Mouse (Mus musculus): Measurements from ENCODE around the gene Lin54. TPM values are rescaled to one million over a fixed set of nuclear protein-coding genes. Genes with fewer than 3 reads are reported as not detected.

Lin54 gene
- polyA plus RNA-seq, 1 experiment from 2014 or later: 10.6 TPM

GRCm38 (mm10) chr5:100487120-100487519 is 13.3 kb downstream of the Lin54 start:
- Histone ChIP-seq H3K9me3 (no peaks in the 10 kb centered on the region), H3K27ac (no peak overlapping the region), H3K36me3 (peaks cover 14% of the 10 kb centered on the region), H3K4me2 (no peak overlapping the region), H3K4me1 (no peaks in the 10 kb centered on the region), H3K9ac (no peak overlapping the region), H3K4me3 (no peak overlapping the region), H3K27me3 (no peaks in the 10 kb centered on the region)
- no peak for ATAC-seq (ENCODE audit: insufficient number of reproducible peaks, low FRiP score, low TSS enrichment, low read depth)
- 80% methylated on average over 2 of the region's 2 CpGs for WGBS

- no peaks in the 10 kb centered on the region for H3K4me1 ChIP-seq
- no peaks in the 10 kb centered on the region for H3K27me3 ChIP-seq
- no peak overlapping the region for H3K9ac ChIP-seq
- no peak overlapping the region for H3K4me3 ChIP-seq
- no peak overlapping the region for H3K27ac ChIP-seq
- ATAC-seq (ENCODE audit: insufficient number of reproducible peaks, low FRiP score, low TSS enrichment, low read depth): no peak
- peaks cover 24% of the 10 kb centered on the region for H3K36me3 ChIP-seq
- H3K4me2 ChIP-seq: no peak overlapping the region
- H3K9me3 ChIP-seq: no peaks in the 10 kb centered on the region
These were observed 16.9 kb downstream of the Lin54 start for GRCm38 (mm10) chr5:100483569-100483968.

GRCm38 (mm10) chr5:100477604-100478003 is 22.8 kb downstream of the Lin54 start:
- no peaks in the 10 kb centered on the region for H3K27me3 ChIP-seq
- H3K4me1 ChIP-seq: no peaks in the 10 kb centered on the region
- no peak for ATAC-seq (ENCODE audit: insufficient number of reproducible peaks, low FRiP score, low TSS enrichment, low read depth)
- WGBS: 89% methylated on average over 9 of the region's 9 CpGs
- H3K4me3 ChIP-seq: no peak overlapping the region
- peaks cover 19% of the 10 kb centered on the region; the same call in 1 of the 2 replicates for H3K36me3 ChIP-seq
- no peak overlapping the region for H3K4me2 ChIP-seq
- no peak overlapping the region for H3K9ac ChIP-seq
- H3K27ac ChIP-seq: no peak overlapping the region
- H3K9me3 ChIP-seq: no peaks in the 10 kb centered on the region

GRCm38 (mm10) chr5:100476328-100476727 is 24.1 kb downstream of the Lin54 start:
- no peak for ATAC-seq (ENCODE audit: insufficient number of reproducible peaks, low FRiP score, low TSS enrichment, low read depth)
- no peak overlapping the region for H3K4me3 ChIP-seq
- no peak overlapping the region for H3K4me2 ChIP-seq
- WGBS: 82% methylated on average over 3 of the region's 3 CpGs
- 0 out of 2 replicates have a peak, but pooled peaks cover 18% of the 10 kb centered on the region for H3K36me3 ChIP-seq
- no peak overlapping the region for H3K27ac ChIP-seq
- no peak overlapping the region for H3K9ac ChIP-seq
- no peaks in the 10 kb centered on the region for H3K4me1 ChIP-seq
- H3K9me3 ChIP-seq: no peaks in the 10 kb centered on the region
- H3K27me3 ChIP-seq: no peaks in the 10 kb centered on the region

- ATAC-seq (ENCODE audit: insufficient number of reproducible peaks, low FRiP score, low TSS enrichment, low read depth): no peak
- H3K27ac ChIP-seq: no peak overlapping the region
- 95% methylated on average over 7 of the region's 7 CpGs for WGBS
- H3K9me3 ChIP-seq: no peaks in the 10 kb centered on the region
- no peaks in the 10 kb centered on the region for H3K4me1 ChIP-seq
- H3K4me3 ChIP-seq: no peak overlapping the region
- H3K4me2 ChIP-seq: no peak overlapping the region
- peaks cover 5% of the 10 kb centered on the region; the same call in 1 of the 2 replicates for H3K36me3 ChIP-seq
- H3K27me3 ChIP-seq: no peaks in the 10 kb centered on the region
- H3K9ac ChIP-seq: no peak overlapping the region
These were observed 33.1 kb downstream of the Lin54 start for GRCm38 (mm10) chr5:100467336-100467735.

GRCm38 (mm10) chr5:100466624-100467023 is 33.8 kb downstream of the Lin54 start:
- peaks cover 5% of the 10 kb centered on the region; the same call in 1 of the 2 replicates for H3K36me3 ChIP-seq
- no peaks in the 10 kb centered on the region for H3K9me3 ChIP-seq
- WGBS: 85% methylated on average over 10 of the region's 10 CpGs
- no peak overlapping the region for H3K27ac ChIP-seq
- H3K4me3 ChIP-seq: no peak overlapping the region
- no peak overlapping the region for H3K9ac ChIP-seq
- no peaks in the 10 kb centered on the region for H3K4me1 ChIP-seq
- H3K27me3 ChIP-seq: no peaks in the 10 kb centered on the region
- ATAC-seq (ENCODE audit: insufficient number of reproducible peaks, low FRiP score, low TSS enrichment, low read depth): no peak
- H3K4me2 ChIP-seq: no peak overlapping the region

- H3K4me2 ChIP-seq: no peak overlapping the region
- no peak overlapping the region for H3K9ac ChIP-seq
- no peak overlapping the region for H3K27ac ChIP-seq
- ATAC-seq (ENCODE audit: insufficient number of reproducible peaks, low FRiP score, low TSS enrichment, low read depth): no peak
- H3K4me3 ChIP-seq: no peak overlapping the region
- H3K9me3 ChIP-seq: no peaks in the 10 kb centered on the region
- peaks cover 32% of the 10 kb centered on the region for H3K36me3 ChIP-seq
- 86% methylated on average over 2 of the region's 2 CpGs for WGBS
- H3K27me3 ChIP-seq: no peaks in the 10 kb centered on the region
- no peaks in the 10 kb centered on the region for H3K4me1 ChIP-seq
These were observed 38.1 kb downstream of the Lin54 start for GRCm38 (mm10) chr5:100462374-100462773.

- 92% methylated on average over 9 of the region's 9 CpGs for WGBS
These were observed 38.9 kb downstream of the Lin54 start for GRCm38 (mm10) chr5:100461526-100461925.

GRCm38 (mm10) chr5:100459468-100459867 is 41.0 kb downstream of the Lin54 start:
- Histone ChIP-seq H3K36me3 (peaks cover 40% of the 10 kb centered on the region), H3K27ac (no peak overlapping the region), H3K4me3 (no peak overlapping the region), H3K27me3 (no peaks in the 10 kb centered on the region), H3K9ac (no peak overlapping the region), H3K4me1 (no peaks in the 10 kb centered on the region), H3K4me2 (no peak overlapping the region), H3K9me3 (no peaks in the 10 kb centered on the region)
- 96% methylated on average over 5 of the region's 5 CpGs for WGBS
- no peak for ATAC-seq (ENCODE audit: insufficient number of reproducible peaks, low FRiP score, low TSS enrichment, low read depth)

More at GRCm38 (mm10) chr5:100461526-100461925, 38.9 kb downstream of the Lin54 start:
- Histone ChIP-seq H3K9ac (no peak overlapping the region), H3K36me3 (peaks cover 33% of the 10 kb centered on the region), H3K4me3 (no peak overlapping the region), H3K27ac (no peak overlapping the region), H3K9me3 (no peaks in the 10 kb centered on the region), H3K4me2 (no peak overlapping the region), H3K4me1 (no peaks in the 10 kb centered on the region), H3K27me3 (no peaks in the 10 kb centered on the region)
- ATAC-seq (ENCODE audit: insufficient number of reproducible peaks, low FRiP score, low TSS enrichment, low read depth): no peak

- H3K9me3 ChIP-seq: no peaks in the 10 kb centered on the region
- H3K27ac ChIP-seq: no peak overlapping the region
- no peaks in the 10 kb centered on the region for H3K4me1 ChIP-seq
- 83% methylated on average over 2 of the region's 2 CpGs for WGBS
- H3K9ac ChIP-seq: no peak overlapping the region
- no peaks in the 10 kb centered on the region for H3K27me3 ChIP-seq
- no peak overlapping the region for H3K4me3 ChIP-seq
- no peak overlapping the region for H3K4me2 ChIP-seq
- peaks cover 57% of the 10 kb centered on the region for H3K36me3 ChIP-seq
- no peak for ATAC-seq (ENCODE audit: insufficient number of reproducible peaks, low FRiP score, low TSS enrichment, low read depth)
These were observed 48.6 kb downstream of the Lin54 start for GRCm38 (mm10) chr5:100451871-100452270.

GRCm38 (mm10) chr5:100438796-100439195 is 61.6 kb downstream of the Lin54 start:
- ATAC-seq (ENCODE audit: insufficient number of reproducible peaks, low FRiP score, low TSS enrichment, low read depth): no peak
- H3K36me3 ChIP-seq: peaks cover 16% of the 10 kb centered on the region
- H3K27ac ChIP-seq: no peak overlapping the region
- no peak overlapping the region for H3K4me2 ChIP-seq
- H3K4me1 ChIP-seq: no peaks in the 10 kb centered on the region
- H3K9me3 ChIP-seq: no peaks in the 10 kb centered on the region
- H3K4me3 ChIP-seq: no peak overlapping the region
- H3K27me3 ChIP-seq: no peaks in the 10 kb centered on the region
- WGBS: 93% methylated on average over 14 of the region's 14 CpGs
- H3K9ac ChIP-seq: no peak overlapping the region

GRCm38 (mm10) chr5:100437917-100438316 is 62.5 kb downstream of the Lin54 start:
- Histone ChIP-seq H3K9ac (no peak overlapping the region), H3K9me3 (no peaks in the 10 kb centered on the region), H3K27ac (no peak overlapping the region), H3K4me1 (no peaks in the 10 kb centered on the region), H3K4me3 (no peak overlapping the region), H3K36me3 (peaks cover 12% of the 10 kb centered on the region), H3K27me3 (no peaks in the 10 kb centered on the region), H3K4me2 (no peak overlapping the region)
- 91% methylated on average over 5 of the region's 5 CpGs for WGBS
- no peak for ATAC-seq (ENCODE audit: insufficient number of reproducible peaks, low FRiP score, low TSS enrichment, low read depth)

- Histone ChIP-seq H3K4me1 (no peaks in the 10 kb centered on the region), H3K27ac (no peak overlapping the region), H3K4me3 (no peak overlapping the region), H3K27me3 (no peaks in the 10 kb centered on the region), H3K9ac (no peak overlapping the region), H3K36me3 (peaks cover 10% of the 10 kb centered on the region; the same call in 1 of the 2 replicates), H3K4me2 (no peak overlapping the region), H3K9me3 (no peaks in the 10 kb centered on the region)
- WGBS: 96% methylated on average over 4 of the region's 4 CpGs
- ATAC-seq (ENCODE audit: insufficient number of reproducible peaks, low FRiP score, low TSS enrichment, low read depth): no peak
These were observed 63.4 kb downstream of the Lin54 start for GRCm38 (mm10) chr5:100437086-100437485.
